9 mouse cellular contexts compared by ENCODE assay signal in the genomic region with DNA sequence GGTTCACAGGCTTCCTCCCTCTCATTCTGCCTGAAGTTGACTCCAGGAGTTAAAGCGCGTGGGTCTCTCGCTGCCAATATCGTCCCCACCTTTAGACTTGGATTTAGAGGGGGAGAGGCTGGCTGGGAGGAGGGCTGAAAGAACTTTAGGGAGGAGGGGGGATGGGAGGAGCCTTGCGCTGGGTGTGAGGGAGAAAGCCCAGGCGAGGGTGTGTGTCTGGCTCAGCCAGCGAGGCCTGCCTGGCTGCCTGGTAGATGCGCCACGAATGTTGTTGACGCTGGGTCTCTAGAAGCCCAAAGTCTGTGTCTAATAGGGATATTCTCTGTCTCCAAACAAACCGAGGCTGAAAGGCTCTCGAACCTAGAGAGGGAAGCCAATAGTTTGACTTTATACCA. TPM values are rescaled to one million over a fixed set of nuclear protein-coding genes. Genes with fewer than 3 reads are reported as not detected.
DNase-seq lines count a peak whose midpoint lies in the region; ATAC-seq and TF ChIP-seq lines count a peak whose summit lies in the region.
"Had no signal": no experiment of that assay in that cellular context is flagged by ENCODE, and none has a peak within 500 bp of the region (broad histone marks: within the 10 kb centered on the region; RNA-seq: fewer than 3 reads in every experiment).

No protein-coding gene starts in this region.

- peak overlapping the region; percentile 55 for H3K4me3 ChIP-seq in forebrain, postnatal 0 days (ENCODE audit: low read depth, low read length)
- H3K4me3 ChIP-seq in intestine, embryonic 16.5 days (ENCODE audit: low read length), result peak overlapping the region; percentile 65

- no peak for TF ChIP-seq POLR2A in brain, embryonic 14.5 days (IDR thresholded peaks at IDR 0.05; ENCODE audit: borderline replicate concordance, extremely low read depth, insufficient read depth, insufficient read length, poor library complexity, severe bottlenecking)

- no peak for TF ChIP-seq CTCF in brain, embryonic 14.5 days (IDR thresholded peaks at IDR 0.05; ENCODE audit: borderline replicate concordance, extremely low read depth, insufficient read depth, insufficient read length)
- TF ChIP-seq CTCF in forebrain, postnatal 0 days (IDR thresholded peaks at IDR 0.05; ENCODE audit: low read depth), result no peak

- 0 out of 2 replicates have a peak overlapping the region, but pooled peaks have one; percentile 65 for H3K9ac ChIP-seq in forebrain, postnatal 0 days
- H3K9ac ChIP-seq in intestine, embryonic 16.5 days (ENCODE audit: low read depth, low read length), result 0 out of 2 replicates have a peak overlapping the region, but pooled peaks have one; percentile 76

- H3K4me1 ChIP-seq in forebrain, postnatal 0 days (ENCODE audit: insufficient read depth), result peaks cover 10% of the 10 kb centered on the region; the same call in 1 of the 2 replicates
- H3K4me1 ChIP-seq in intestine, embryonic 16.5 days (ENCODE audit: control insufficient read depth, insufficient read depth, low read length), result peaks cover 23% of the 10 kb centered on the region

- H3K27ac ChIP-seq in forebrain, postnatal 0 days (ENCODE audit: low read depth, low read length), result no peak overlapping the region
- peak overlapping the region; percentile 13; the same call in 1 of the 2 replicates for H3K27ac ChIP-seq in intestine, embryonic 16.5 days (ENCODE audit: low read length)

- peaks cover 4% of the 10 kb centered on the region; the same call in 1 of the 2 replicates for H3K27me3 ChIP-seq in forebrain, postnatal 0 days (ENCODE audit: insufficient read depth, low read length)
- H3K27me3 ChIP-seq in intestine, embryonic 16.5 days (replicated peaks; ENCODE audit: control insufficient read depth, insufficient read depth, low read length), result no peaks in the 10 kb centered on the region; the same call in 1 of the 2 replicates

- WGBS in forebrain, postnatal 0 days, result 5% methylated on average over 12 of the region's 12 CpGs
- WGBS in intestine, embryonic 16.5 days, result 15% methylated on average over 12 of the region's 12 CpGs

- H3K36me3 ChIP-seq in forebrain, postnatal 0 days (ENCODE audit: insufficient read depth), result no peaks in the 10 kb centered on the region
- H3K36me3 ChIP-seq in intestine, embryonic 16.5 days (ENCODE audit: control insufficient read depth, insufficient read depth, low read length), result no peaks in the 10 kb centered on the region

- H3K9me3 ChIP-seq in forebrain, postnatal 0 days (ENCODE audit: low read length), result no peaks in the 10 kb centered on the region
- H3K9me3 ChIP-seq in intestine, embryonic 16.5 days (ENCODE audit: control insufficient read depth, low read length), result no peaks in the 10 kb centered on the region

- ATAC-seq in forebrain, postnatal 0 days, result no peak
- 0 out of 2 replicates have a peak, but pooled peaks have one; percentile 42 for ATAC-seq in intestine, embryonic 16.5 days
- ATAC-seq in monocyte, adult 5-6 weeks (replicated peaks; ENCODE audit: insufficient number of reproducible peaks, low FRiP score, low TSS enrichment, poor library complexity, severe bottlenecking), result no peak

- peak overlapping the region; percentile 96 for H3K4me2 ChIP-seq in forebrain, postnatal 0 days (ENCODE audit: low read depth)
- H3K4me2 ChIP-seq in intestine, embryonic 16.5 days (ENCODE audit: low read depth, low read length), result peak overlapping the region; percentile 98

- DNase-seq in left cerebral cortex, adult 18-20 months (ENCODE audit: low spot score in 2 of 2), result peak; percentile 52 to 63
- no peak for DNase-seq in left cerebral cortex, adult 11 months (ENCODE audit: low spot score)
- peak; percentile 49 for DNase-seq in brain, embryonic 14.5 days (ENCODE audit: low read depth)
- no peak for DNase-seq in forebrain, postnatal 0 days
- peak; percentile 74 for DNase-seq in lung, postnatal 14 days
- DNase-seq in adrenal gland, postnatal 14 days, result no peak

RNA-seq across cellular contexts. Expression of gene Rarg, which starts 0.8 kb away (rescaled TPM):
- 10 to 100 TPM; 12.8 to 15.7 TPM for total RNA-seq in left cerebral cortex, adult 18-20 months (2021)
- 9.1 and 11.0 TPM in 2 replicates for polyA plus RNA-seq in brain, embryonic 14.5 days (2012; rRNA removed)
- total RNA-seq in forebrain, postnatal 0 days (2014; rRNA removed), result 6.5 and 12.3 TPM in 2 replicates
- polyA plus RNA-seq in forebrain, postnatal 0 days (2015; fragmentation: Nextera tagmentation; extraction: Ambion mirVana), result 4.5 and 4.6 TPM in 2 replicates
- polyA plus RNA-seq in intestine, embryonic 16.5 days (2015; fragmentation: Nextera tagmentation; extraction: Ambion mirVana), result 13.6 and 14.7 TPM in 2 replicates
- 18.8 to 30.0 TPM (median 26.6 TPM) in 3 replicates for total RNA-seq in monocyte, adult 5-6 weeks (2017)
- total RNA-seq in adrenal gland, postnatal 14 days (2021), result 25.5 and 27.8 TPM in 2 replicates

RNA-seq across cellular contexts. Expression of gene Gm9918, which starts 12.3 kb away (rescaled TPM):
- not detected for total RNA-seq in left cerebral cortex, adult 18-20 months (2021)
- polyA plus RNA-seq in brain, embryonic 14.5 days (2012; rRNA removed), result 0.18 and 0.23 TPM in 2 replicates
- total RNA-seq in forebrain, postnatal 0 days (2014; rRNA removed), result 0.15 TPM in 1 of 2 replicates, not detected in the other
- polyA plus RNA-seq in forebrain, postnatal 0 days (2015; fragmentation: Nextera tagmentation; extraction: Ambion mirVana), result not detected in 2 replicates
- polyA plus RNA-seq in intestine, embryonic 16.5 days (2015; fragmentation: Nextera tagmentation; extraction: Ambion mirVana), result 0.13 TPM in 1 of 2 replicates, not detected in the other
- not detected in 3 replicates for total RNA-seq in monocyte, adult 5-6 weeks (2017)
- not detected in 2 replicates for total RNA-seq in adrenal gland, postnatal 14 days (2021)
- total RNA-seq: liver, adult 2 months had no signal

RNA-seq across cellular contexts. Expression of gene Mfsd5, which starts 21.2 kb away (rescaled TPM):
- 10 to 100 TPM; 42.8 to 44.5 TPM for total RNA-seq in left cerebral cortex, adult 18-20 months (2021)
- 48.7 and 53.6 TPM in 2 replicates for polyA plus RNA-seq in brain, embryonic 14.5 days (2012; rRNA removed)
- total RNA-seq in forebrain, postnatal 0 days (2014; rRNA removed), result 33.2 and 39.3 TPM in 2 replicates
- polyA plus RNA-seq in forebrain, postnatal 0 days (2015; fragmentation: Nextera tagmentation; extraction: Ambion mirVana), result 63.0 and 63.7 TPM in 2 replicates
- 74.2 and 77.6 TPM in 2 replicates for polyA plus RNA-seq in intestine, embryonic 16.5 days (2015; fragmentation: Nextera tagmentation; extraction: Ambion mirVana)
- 30.1 to 39.1 TPM (median 34.0 TPM) in 3 replicates for total RNA-seq in monocyte, adult 5-6 weeks (2017)
- 29.9 and 34.3 TPM in 2 replicates for total RNA-seq in adrenal gland, postnatal 14 days (2021)

RNA-seq across cellular contexts. Expression of gene Itgb7, which starts 26.3 kb away (rescaled TPM):
- 1 to 10 TPM in 1 of 2 experiments, under 1 TPM in 1; 0.91 to 1.1 TPM for total RNA-seq in left cerebral cortex, adult 18-20 months (2021)
- polyA plus RNA-seq in brain, embryonic 14.5 days (2012; rRNA removed), result 0.30 and 0.40 TPM in 2 replicates
- total RNA-seq in forebrain, postnatal 0 days (2014; rRNA removed), result 0.31 and 2.4 TPM in 2 replicates
- 0.50 and 0.75 TPM in 2 replicates for polyA plus RNA-seq in forebrain, postnatal 0 days (2015; fragmentation: Nextera tagmentation; extraction: Ambion mirVana)
- polyA plus RNA-seq in intestine, embryonic 16.5 days (2015; fragmentation: Nextera tagmentation; extraction: Ambion mirVana), result 9.5 and 10.3 TPM in 2 replicates
- total RNA-seq in monocyte, adult 5-6 weeks (2017), result 533 to 618 TPM (median 601 TPM) in 3 replicates
- 3.0 and 18.4 TPM in 2 replicates for total RNA-seq in adrenal gland, postnatal 14 days (2021)

RNA-seq across cellular contexts. Expression of gene Espl1, which starts 38.0 kb away (rescaled TPM):
- total RNA-seq in left cerebral cortex, adult 18-20 months (2021), result 1 to 10 TPM in 1 of 2 experiments, under 1 TPM in 1; 0.77 to 1.4 TPM
- polyA plus RNA-seq in brain, embryonic 14.5 days (2012; rRNA removed), result 11.3 and 12.6 TPM in 2 replicates
- 2.7 and 9.6 TPM in 2 replicates for total RNA-seq in forebrain, postnatal 0 days (2014; rRNA removed)
- 1.5 and 2.3 TPM in 2 replicates for polyA plus RNA-seq in forebrain, postnatal 0 days (2015; fragmentation: Nextera tagmentation; extraction: Ambion mirVana)
- 18.0 and 21.1 TPM in 2 replicates for polyA plus RNA-seq in intestine, embryonic 16.5 days (2015; fragmentation: Nextera tagmentation; extraction: Ambion mirVana)
- 0.76 to 4.6 TPM (median 4.0 TPM) in 3 replicates for total RNA-seq in monocyte, adult 5-6 weeks (2017)
- 6.6 and 10.7 TPM in 2 replicates for total RNA-seq in adrenal gland, postnatal 14 days (2021)

Comparison
In these comparisons a context has a peak if more than half of its experiments do, and no peak if none do; other contexts are left out.
1. DNase-seq: peak in left cerebral cortex, adult 18-20 months (2 of 2), brain, embryonic 14.5 days (single experiment) and lung, postnatal 14 days (single experiment); none in left cerebral cortex, adult 11 months (single experiment), forebrain, postnatal 0 days (single experiment) and adrenal gland, postnatal 14 days (single experiment).